Mouse (Mus musculus) kidney, embryonic 14.5 days (tissue): Measurements from ENCODE around the gene Ap3b1. TPM values are rescaled to one million over a fixed set of nuclear protein-coding genes. Genes with fewer than 3 reads are reported as not detected.

Experiments
- ATAC-seq: fragments of 200-750 bp; cut with Nextera tagmentation; 2 replicates; pipeline ENCODE4 v1.8.0; 2017; ENCODE audit warnings: moderate number of reproducible peaks, mild to moderate bottlenecking, moderate TSS enrichment, moderate library complexity; ENCODE audit not compliant: low FRiP score, low TSS enrichment
- H3K27ac ChIP-seq: fragments of 300-500 bp; sonication (generic); 2 replicates; pipeline ENCODE4 v1.5.1; 2014; ENCODE audit warnings: low read depth, mild to moderate bottlenecking, low read length, moderate library complexity, mixed read lengths
- H3K27me3 ChIP-seq: fragments of 300-500 bp; sonication (generic); 2 replicates; pipeline ENCODE4 v1.6.1; 2014; ENCODE audit warnings: mild to moderate bottlenecking, low read length; ENCODE audit not compliant: control insufficient read depth, insufficient read depth
- H3K36me3 ChIP-seq: fragments of 300-500 bp; sonication (generic); 2 replicates; pipeline ENCODE4 v1.6.1; 2014; ENCODE audit warnings: low read length, mixed read lengths; ENCODE audit not compliant: control insufficient read depth, insufficient read depth
- H3K4me1 ChIP-seq: fragments of 300-500 bp; sonication (generic); 2 replicates; pipeline ENCODE4 v1.6.1; 2014; ENCODE audit warnings: low read length, mixed read lengths; ENCODE audit not compliant: control insufficient read depth, insufficient read depth
- H3K4me2 ChIP-seq: fragments of 300-500 bp; sonication (generic); replicated peaks from 2 replicates; pipeline ENCODE4 v1.6.1; 2014; ENCODE audit warnings: low read depth, mild to moderate bottlenecking, low read length
- H3K4me3 ChIP-seq: fragments of 300-500 bp; sonication (generic); 2 replicates; pipeline ENCODE4 v1.5.1; 2014; ENCODE audit warnings: mild to moderate bottlenecking, low read length
- H3K9ac ChIP-seq: fragments of 300-500 bp; sonication (generic); 2 replicates; pipeline ENCODE4 v1.6.1; 2014; ENCODE audit warnings: low read depth, mild to moderate bottlenecking, low read length, moderate library complexity
- H3K9me3 ChIP-seq: fragments of 300-500 bp; sonication (generic); 2 replicates; pipeline ENCODE4 v1.6.1; 2016; ENCODE audit warnings: low read length; ENCODE audit not compliant: control insufficient read depth
- WGBS: fragments of 180-500 bp; shearing (Covaris S2); extraction: QIAGEN DNeasy Blood & Tissue Kit; methylation state at CpG from one replicate; pipeline ENCODE4 v1.1.7; 2014; 5-methylcytosine and 5-hydroxymethylcytosine counted together
- polyA plus RNA-seq: library from polyadenylated mRNA; unstranded; fragments of >200 nt; fragmentation: Nextera tagmentation; extraction: Ambion mirVana; gene quantifications from 2 replicates; pipeline ENCODE4 v1.2.1, GENCODE M21; 2014

Ap3b1 gene
- polyA plus RNA-seq, 1 experiment from 2014 or later = 51.4 TPM

DNA sequence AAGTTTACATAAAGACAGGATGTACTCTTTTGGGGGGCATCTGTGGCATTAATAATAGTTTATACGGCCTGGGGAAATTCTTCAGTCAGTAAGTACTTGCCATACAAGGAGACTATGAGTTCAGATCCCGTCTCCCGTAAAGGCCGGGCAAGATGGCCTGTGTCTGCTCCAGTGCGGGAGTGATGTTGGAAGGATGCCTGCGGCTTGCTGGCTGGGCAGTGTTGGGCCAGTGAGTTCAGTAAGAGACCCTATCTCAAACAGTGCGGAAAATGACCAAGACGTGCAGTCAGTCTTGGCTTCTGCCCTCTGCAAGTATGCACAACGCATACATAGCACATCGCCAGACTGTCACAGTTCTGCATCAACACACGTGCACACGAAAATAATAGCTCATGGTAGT lies 95.4 kb downstream of the Ap3b1 start:
- Histone ChIP-seq H3K27me3 (no peaks in the 10 kb centered on the region), H3K4me2 (no peak overlapping the region), H3K4me3 (no peak overlapping the region), H3K36me3 (peaks cover 14% of the 10 kb centered on the region; the same call in 1 of the 2 replicates), H3K4me1 (no peaks in the 10 kb centered on the region), H3K9me3 (no peaks in the 10 kb centered on the region), H3K27ac (no peak overlapping the region), H3K9ac (no peak overlapping the region)
- 92% methylated on average over 12 of the region's 12 CpGs for WGBS
- no peak for ATAC-seq

DNA sequence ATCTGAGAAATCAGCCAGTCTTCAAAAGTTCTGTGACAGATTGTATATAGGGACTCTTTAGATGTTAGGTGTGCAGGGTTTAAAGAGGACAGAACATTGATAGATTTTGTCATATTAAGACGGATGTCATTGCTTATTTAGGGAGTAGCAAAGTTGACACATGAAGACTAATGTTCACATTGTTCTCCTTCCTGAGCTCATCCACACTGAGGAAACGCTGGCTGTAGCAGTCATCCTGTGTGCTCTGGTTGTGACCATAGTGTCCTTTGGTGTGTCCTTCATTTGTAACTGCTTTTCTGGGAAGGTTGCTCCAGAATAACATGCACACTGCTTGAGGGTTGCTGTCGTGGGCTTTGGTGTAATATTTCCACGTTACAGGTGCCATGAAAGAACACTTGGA lies 100.4 kb downstream of the Ap3b1 start:
- H3K27me3 ChIP-seq = no peaks in the 10 kb centered on the region
- WGBS = 72% methylated on average over 4 of the region's 4 CpGs
- no peak overlapping the region for H3K4me3 ChIP-seq
- no peak overlapping the region for H3K27ac ChIP-seq
- no peaks in the 10 kb centered on the region for H3K9me3 ChIP-seq
- no peak for ATAC-seq
- no peak overlapping the region for H3K9ac ChIP-seq
- no peak overlapping the region for H3K4me2 ChIP-seq
- H3K4me1 ChIP-seq = no peaks in the 10 kb centered on the region
- peaks cover 17% of the 10 kb centered on the region for H3K36me3 ChIP-seq

GRCm38 (mm10) chr13:94464221-94464620 lies 105.5 kb downstream of the Ap3b1 start:
- Histone ChIP-seq H3K4me1 (no peaks in the 10 kb centered on the region), H3K4me3 (no peak overlapping the region), H3K9me3 (no peaks in the 10 kb centered on the region), H3K27ac (no peak overlapping the region), H3K9ac (no peak overlapping the region), H3K27me3 (no peaks in the 10 kb centered on the region), H3K36me3 (peaks cover 13% of the 10 kb centered on the region), H3K4me2 (no peak overlapping the region)
- WGBS = 80% methylated on average over 2 of the region's 2 CpGs
- no peak for ATAC-seq

DNA sequence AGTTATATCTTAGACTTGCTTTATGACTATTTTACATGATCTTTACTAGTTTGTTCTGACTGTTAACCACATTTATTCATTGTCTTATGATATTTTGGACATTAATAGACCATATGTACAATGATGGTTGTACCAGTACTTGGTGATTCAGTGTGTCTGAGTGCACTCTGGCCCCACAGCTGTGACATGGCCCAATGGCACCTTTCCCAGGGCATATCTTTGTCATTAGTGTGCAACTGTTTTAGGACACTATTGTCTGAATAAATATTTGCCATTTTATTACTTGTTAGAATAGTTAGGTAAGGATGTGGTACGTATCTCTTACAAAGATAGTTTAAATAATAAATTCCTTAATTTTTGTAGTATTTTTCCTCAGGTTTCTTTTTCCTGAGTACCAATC lies 109.8 kb downstream of the Ap3b1 start:
- Histone ChIP-seq H3K27ac (no peak overlapping the region), H3K36me3 (peaks cover 16% of the 10 kb centered on the region; the same call in 1 of the 2 replicates), H3K4me3 (no peak overlapping the region), H3K27me3 (no peaks in the 10 kb centered on the region), H3K4me1 (no peaks in the 10 kb centered on the region), H3K9me3 (no peaks in the 10 kb centered on the region), H3K4me2 (no peak overlapping the region), H3K9ac (no peak overlapping the region)
- no peak for ATAC-seq
- 91% methylated on average over 1 of the region's 1 CpGs for WGBS

- no peak for ATAC-seq
- WGBS = 79% methylated on average over 11 of the region's 11 CpGs
- H3K36me3 ChIP-seq = peaks cover 18% of the 10 kb centered on the region
- H3K9ac ChIP-seq = no peak overlapping the region
- H3K4me1 ChIP-seq = no peaks in the 10 kb centered on the region
- H3K27me3 ChIP-seq = no peaks in the 10 kb centered on the region
- H3K4me3 ChIP-seq = no peak overlapping the region
- no peak overlapping the region for H3K27ac ChIP-seq
- H3K9me3 ChIP-seq = no peaks in the 10 kb centered on the region
- no peak overlapping the region for H3K4me2 ChIP-seq
These were observed 112.4 kb downstream of the Ap3b1 start for GRCm38 (mm10) chr13:94471009-94471672.

DNA sequence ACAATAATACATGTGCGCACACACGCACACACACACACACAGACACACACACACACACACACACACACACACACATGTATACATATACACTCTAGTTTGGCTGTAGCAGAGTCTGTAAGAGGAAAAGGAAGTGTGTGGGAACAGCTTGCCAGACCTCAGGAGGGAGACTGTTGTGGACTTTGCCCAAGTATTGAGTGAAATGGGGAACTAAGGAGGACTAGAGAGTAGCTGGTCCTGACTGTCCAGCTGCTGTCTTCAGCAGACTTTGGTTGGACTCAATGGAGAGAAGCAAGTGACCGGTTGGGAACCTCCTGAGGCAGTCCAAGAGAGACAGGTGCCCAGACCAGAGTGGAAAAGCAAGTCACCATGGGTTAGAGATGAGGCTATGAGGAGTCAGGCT lies 117.4 kb downstream of the Ap3b1 start:
- H3K4me2 ChIP-seq = no peak overlapping the region
- no peak overlapping the region for H3K27ac ChIP-seq
- no peaks in the 10 kb centered on the region for H3K4me1 ChIP-seq
- H3K36me3 ChIP-seq = peaks cover 42% of the 10 kb centered on the region
- H3K9me3 ChIP-seq = no peaks in the 10 kb centered on the region
- no peak for ATAC-seq
- no peak overlapping the region for H3K9ac ChIP-seq
- H3K4me3 ChIP-seq = no peak overlapping the region
- no peaks in the 10 kb centered on the region for H3K27me3 ChIP-seq
- 95% methylated on average over 3 of the region's 3 CpGs for WGBS

DNA sequence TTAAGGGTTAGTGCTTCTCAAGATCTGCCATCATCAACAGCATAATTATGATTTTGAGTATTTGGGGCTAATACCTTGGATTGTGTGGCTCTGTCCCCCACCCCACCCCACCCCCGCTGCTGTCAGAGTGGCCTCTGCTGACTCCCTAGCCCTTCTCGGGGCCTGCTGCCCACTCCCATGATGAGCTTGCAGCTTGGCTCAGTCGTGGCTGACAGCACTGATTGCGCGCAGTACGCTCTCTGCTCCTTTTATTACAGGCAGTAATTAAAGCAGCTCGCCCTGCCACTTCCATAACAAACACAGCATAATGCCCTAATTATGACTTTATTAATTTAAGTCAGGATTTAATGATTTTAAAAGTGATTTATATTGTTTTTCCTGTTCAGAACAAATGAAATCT lies 121.5 kb downstream of the Ap3b1 start:
- Histone ChIP-seq H3K4me3 (no peak overlapping the region), H3K27me3 (no peaks in the 10 kb centered on the region), H3K4me2 (no peak overlapping the region), H3K4me1 (no peaks in the 10 kb centered on the region), H3K9me3 (peaks cover 3% of the 10 kb centered on the region; the same call in 1 of the 2 replicates), H3K27ac (no peak overlapping the region), H3K9ac (no peak overlapping the region), H3K36me3 (peaks cover 59% of the 10 kb centered on the region)
- ATAC-seq = no peak
- WGBS = 55% methylated on average over 7 of the region's 7 CpGs

DNA sequence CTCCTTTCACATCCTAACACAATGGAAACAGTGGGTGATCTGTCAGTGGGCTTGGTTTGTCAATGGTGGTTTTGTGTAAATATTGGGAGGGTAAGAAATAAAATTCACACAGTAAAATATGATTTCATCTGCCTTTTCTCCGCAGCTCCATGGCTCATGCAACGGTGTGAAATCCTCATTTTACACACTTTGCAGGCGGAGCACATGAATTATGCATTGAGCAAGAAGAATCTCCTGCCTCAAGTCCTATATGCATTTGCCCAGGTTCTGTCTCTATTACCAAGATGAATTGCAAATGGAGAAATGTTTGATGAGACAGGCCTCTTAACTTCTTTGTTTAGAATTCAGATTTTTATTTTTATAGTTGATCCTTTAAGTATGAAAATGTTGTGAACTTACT lies 131.9 kb downstream of the Ap3b1 start:
- Histone ChIP-seq H3K4me3 (no peak overlapping the region), H3K36me3 (peaks cover 28% of the 10 kb centered on the region), H3K27me3 (no peaks in the 10 kb centered on the region), H3K4me2 (no peak overlapping the region), H3K4me1 (no peaks in the 10 kb centered on the region), H3K27ac (no peak overlapping the region), H3K9me3 (no peaks in the 10 kb centered on the region), H3K9ac (no peak overlapping the region)
- 93% methylated on average over 3 of the region's 3 CpGs for WGBS
- ATAC-seq = no peak

- Histone ChIP-seq H3K4me3 (no peak overlapping the region), H3K4me1 (no peaks in the 10 kb centered on the region), H3K9ac (no peak overlapping the region), H3K9me3 (no peaks in the 10 kb centered on the region), H3K4me2 (no peak overlapping the region), H3K27ac (no peak overlapping the region), H3K27me3 (no peaks in the 10 kb centered on the region), H3K36me3 (peaks cover 26% of the 10 kb centered on the region)
- no peak for ATAC-seq
- WGBS = 94% methylated on average over 8 of the region's 8 CpGs
These were observed 132.4 kb downstream of the Ap3b1 start for GRCm38 (mm10) chr13:94491159-94491558.
